Mouse (Mus musculus) liver, adult 2 months (tissue): ENCODE data around the gene Ugt1a10.

Experiments
- CTCF ChIP-seq: fragments of 200-500 bp; IDR thresholded peaks from 2 replicates; pipeline ENCODE4 v1.5.1; 2011; ENCODE audit warnings: low read depth, low read length, control low read depth
- POLR2A ChIP-seq: fragments of 200-500 bp; IDR thresholded peaks from 2 replicates; pipeline ENCODE4 v1.6.1; 2011; ENCODE audit warnings: low read length, control low read depth; ENCODE audit not compliant: insufficient read depth; ENCODE audit errors: extremely low read depth

GRCm38 (mm10) chr1:88228121-88228520 lies 172.9 kb downstream of the Ugt1a10 start:
- TF ChIP-seq CTCF (no peak), POLR2A (no peak)
